ENCODE assay signal across 21 mouse cellular contexts in genomic region chr17:63164289-63164688, GRCm38 (mm10).
DNase-seq lines count a peak whose midpoint lies in the region; ATAC-seq and TF ChIP-seq lines count a peak whose summit lies in the region.
"Had no signal": no experiment of that assay in that cellular context is flagged by ENCODE, and none has a peak within 500 bp of the region (broad histone marks: within the 10 kb centered on the region; RNA-seq: fewer than 3 reads in every experiment).

No protein-coding gene starts in this region.

- TF ChIP-seq POLR2A in MEL (IDR thresholded peaks at IDR 0.05; ENCODE audit: control insufficient read depth in 1 of 2, insufficient read depth in 1 of 2, low read depth in 1 of 2, low read length in 2 of 2, poor library complexity in 1 of 2), result no peak

- H3K27me3 ChIP-seq in liver, embryonic 11.5 days (replicated peaks; ENCODE audit: control insufficient read depth, insufficient read depth, low read length), result no peaks in the 10 kb centered on the region
- no peaks in the 10 kb centered on the region for H3K27me3 ChIP-seq in liver, postnatal 0 days (ENCODE audit: insufficient read depth, low read length)
- no peaks in the 10 kb centered on the region for H3K27me3 ChIP-seq in G1E (ENCODE audit: insufficient read depth, low read length)
- H3K27me3 ChIP-seq in MEL (ENCODE audit: control insufficient read depth in 1 of 2, insufficient read depth in 2 of 2, low read length in 2 of 2), result no peaks in the 10 kb centered on the region
- H3K27me3 ChIP-seq in midbrain, embryonic 10.5 days (ENCODE audit: low read depth, poor library complexity, severe bottlenecking), result no peaks in the 10 kb centered on the region; the same call in 1 of the 2 replicates
- H3K27me3 ChIP-seq: embryonic facial prominence, embryonic 12.5 days had no signal

- intact Hi-C loops in heart, postnatal 36 days (cut with DNase I), result no loop called here

- H3K27ac ChIP-seq in liver, embryonic 11.5 days (ENCODE audit: low read depth, low read length), result no peak overlapping the region
- no peak overlapping the region for H3K27ac ChIP-seq in liver, postnatal 0 days (ENCODE audit: low read depth)
- H3K27ac ChIP-seq in MEL (ENCODE audit: control insufficient read depth, low read depth, low read length), result no peak overlapping the region
- no peak overlapping the region for H3K27ac ChIP-seq in midbrain, embryonic 10.5 days (replicated peaks)
- H3K27ac ChIP-seq: embryonic facial prominence, embryonic 10.5 days; embryonic facial prominence, embryonic 12.5 days; forebrain, embryonic 13.5 days; forebrain, embryonic 15.5 days had no signal

- peak; percentile 61 for DNase-seq in heart, adult 11 months
- no peak for DNase-seq in heart, postnatal 36 days
- DNase-seq in liver, embryonic 11.5 days (ENCODE audit: low spot score), result no peak
- no peak for DNase-seq in liver, postnatal 0 days
- DNase-seq in G1E (ENCODE audit: low spot score), result no peak
- DNase-seq in MEL (ENCODE audit: low read depth, low spot score), result no peak
- DNase-seq in midbrain, embryonic 10.5 days (ENCODE audit: low spot score), result no peak
- no peak for DNase-seq in cerebellum, adult 11 months
- DNase-seq: adrenal gland, adult 2 months; adrenal gland, postnatal 10 days; adrenal gland, postnatal 25 days; cerebellum, adult 11-12 months; cerebellum, adult 2 months; cerebellum, adult 9-10 months; cerebellum, postnatal 10 days; cerebellum, postnatal 25 days; forebrain, postnatal 0 days had no signal

- H3K4me3 ChIP-seq in liver, embryonic 11.5 days (ENCODE audit: low read depth, low read length), result no peak overlapping the region
- H3K4me3 ChIP-seq in liver, postnatal 0 days (ENCODE audit: low read depth, low read length), result no peak overlapping the region
- H3K4me3 ChIP-seq in G1E (ENCODE audit: low read depth, low read length) (no peak overlapping the region), MEL (ENCODE audit: control insufficient read depth in 1 of 2, insufficient read depth in 1 of 2, low read depth in 2 of 2, low read length in 2 of 2) (no peak overlapping the region)
- H3K4me3 ChIP-seq in midbrain, embryonic 10.5 days, result no peak overlapping the region
- H3K4me3 ChIP-seq: embryonic facial prominence, embryonic 10.5 days; embryonic facial prominence, embryonic 12.5 days; forebrain, embryonic 13.5 days; forebrain, embryonic 15.5 days had no signal

- WGBS in liver, embryonic 11.5 days, result 42% methylated on average over 1 of the region's 1 CpGs
- WGBS in liver, postnatal 0 days (ENCODE audit: insufficient replicate concordance), result 67% methylated on average over 1 of the region's 1 CpGs
- WGBS in midbrain, embryonic 10.5 days, result 77% methylated on average over 1 of the region's 1 CpGs

- TF ChIP-seq EP300 in liver, postnatal 0 days (IDR thresholded peaks at IDR 0.05; ENCODE audit: low read depth), result no peak
- peak in 1 of 2 experiments; percentile 19; a peak in 1 of 4 replicates for TF ChIP-seq EP300 in MEL (IDR thresholded peaks at IDR 0.05; ENCODE audit: low read depth in 1 of 2, low read length in 2 of 2)

- H3K4me2 ChIP-seq in liver, embryonic 11.5 days, result no peak overlapping the region
- no peak overlapping the region for H3K4me2 ChIP-seq in liver, postnatal 0 days (ENCODE audit: low read depth, low read length)
- H3K4me2 ChIP-seq: embryonic facial prominence, embryonic 12.5 days; forebrain, embryonic 13.5 days; forebrain, embryonic 15.5 days had no signal

- TF ChIP-seq RAD21 in MEL (IDR thresholded peaks at IDR 0.05; ENCODE audit: low read depth, low read length), result no peak

- TF ChIP-seq CTCF in liver, postnatal 0 days (IDR thresholded peaks at IDR 0.05; ENCODE audit: low read depth), result no peak
- no peak for TF ChIP-seq CTCF in G1E (IDR thresholded peaks at IDR 0.05; ENCODE audit: low read depth, low read length)
- TF ChIP-seq CTCF in MEL (IDR thresholded peaks at IDR 0.05 in 2 of 3, conservative IDR thresholded peaks at IDR 0.05 in 1 of 3; ENCODE audit: control insufficient read depth in 1 of 3, insufficient read depth in 1 of 3, low read depth in 2 of 3, low read length in 3 of 3, poor library complexity in 1 of 3, severe bottlenecking in 1 of 3), result no peak

- no peaks in the 10 kb centered on the region for H3K36me3 ChIP-seq in liver, embryonic 11.5 days (ENCODE audit: control insufficient read depth, insufficient read depth, low read length)
- H3K36me3 ChIP-seq in liver, postnatal 0 days (replicated peaks; ENCODE audit: insufficient read depth, low read length), result no peaks in the 10 kb centered on the region
- peaks cover 17% of the 10 kb centered on the region for H3K36me3 ChIP-seq in G1E (replicated peaks)
- peaks cover 0 to 3% of the 10 kb centered on the region in 2 experiments; a peak in 3 of 4 replicates for H3K36me3 ChIP-seq in MEL (ENCODE audit: control insufficient read depth in 1 of 2, insufficient read depth in 2 of 2, low read length in 2 of 2)
- H3K36me3 ChIP-seq in midbrain, embryonic 10.5 days, result no peaks in the 10 kb centered on the region
- H3K36me3 ChIP-seq: embryonic facial prominence, embryonic 10.5 days; embryonic facial prominence, embryonic 12.5 days; forebrain, embryonic 15.5 days had no signal

- no peaks in the 10 kb centered on the region for H3K9me3 ChIP-seq in liver, embryonic 11.5 days (ENCODE audit: control insufficient read depth, low read length)
- no peaks in the 10 kb centered on the region for H3K9me3 ChIP-seq in liver, postnatal 0 days (ENCODE audit: low read length)
- H3K9me3 ChIP-seq in G1E (replicated peaks) (no peaks in the 10 kb centered on the region), MEL (replicated peaks; ENCODE audit: insufficient read depth, low read length) (no peaks in the 10 kb centered on the region)
- H3K9me3 ChIP-seq in midbrain, embryonic 10.5 days (replicated peaks), result no peaks in the 10 kb centered on the region
- H3K9me3 ChIP-seq: embryonic facial prominence, embryonic 10.5 days; embryonic facial prominence, embryonic 12.5 days; forebrain, embryonic 13.5 days; forebrain, embryonic 15.5 days had no signal

- ATAC-seq in liver, embryonic 11.5 days (replicated peaks; ENCODE audit: low FRiP score), result 0 out of 2 replicates have a peak, but pooled peaks have one; percentile 34
- no peak for ATAC-seq in liver, postnatal 0 days
- ATAC-seq in G1E (ENCODE audit: extremely low read depth, insufficient number of reproducible peaks, low FRiP score, poor library complexity, severe bottlenecking), result peak; percentile 59
- ATAC-seq: forebrain, embryonic 13.5 days; forebrain, embryonic 15.5 days; forebrain, postnatal 0 days had no signal

- no peak overlapping the region for H3K9ac ChIP-seq in liver, embryonic 11.5 days (ENCODE audit: low read depth, low read length)
- H3K9ac ChIP-seq in liver, postnatal 0 days (replicated peaks), result no peak overlapping the region
- H3K9ac ChIP-seq in MEL (ENCODE audit: control insufficient read depth, low read depth, low read length, poor library complexity, severe bottlenecking), result no peak overlapping the region
- H3K9ac ChIP-seq: embryonic facial prominence, embryonic 12.5 days; forebrain, embryonic 13.5 days; forebrain, embryonic 15.5 days; forebrain, postnatal 0 days had no signal

- H3K4me1 ChIP-seq in liver, embryonic 11.5 days (replicated peaks; ENCODE audit: control insufficient read depth, insufficient read depth, low read length), result peaks cover 3% of the 10 kb centered on the region; the same call in 1 of the 2 replicates
- no peaks in the 10 kb centered on the region for H3K4me1 ChIP-seq in liver, postnatal 0 days (ENCODE audit: insufficient read depth)
- H3K4me1 ChIP-seq in G1E (ENCODE audit: insufficient read depth, low read depth, low read length), result peaks cover 3% of the 10 kb centered on the region; the same call in 1 of the 2 replicates
- H3K4me1 ChIP-seq in MEL (ENCODE audit: control insufficient read depth in 1 of 2, insufficient read depth in 2 of 2, low read length in 2 of 2), result no peaks in the 10 kb centered on the region
- H3K4me1 ChIP-seq in midbrain, embryonic 10.5 days, result peaks cover 26% of the 10 kb centered on the region

- H3K79me2 ChIP-seq in MEL (ENCODE audit: control insufficient read depth, insufficient read depth, low read length, poor library complexity), result no peaks in the 10 kb centered on the region

TF ChIP-seq in MEL, 35 proteins besides CTCF, POLR2A, EP300 and RAD21:
- no peak for TF ChIP-seq CHD1 (IDR thresholded peaks at IDR 0.05; ENCODE audit: low read depth, low read length)
- 0 out of 2 replicates have a peak, but pooled peaks have one; percentile 38 for TF ChIP-seq GATA1 (IDR thresholded peaks at IDR 0.05; ENCODE audit: low read depth, low read length)
